Mouse (Mus musculus): ENCODE data around the gene 9230112D13Rik. TPM values are rescaled to one million over a fixed set of nuclear protein-coding genes. Genes with fewer than 3 reads are reported as not detected.

The 9230112D13Rik gene
- polyA plus RNA-seq, 1 experiment from 2014 or later: not detected

DNA sequence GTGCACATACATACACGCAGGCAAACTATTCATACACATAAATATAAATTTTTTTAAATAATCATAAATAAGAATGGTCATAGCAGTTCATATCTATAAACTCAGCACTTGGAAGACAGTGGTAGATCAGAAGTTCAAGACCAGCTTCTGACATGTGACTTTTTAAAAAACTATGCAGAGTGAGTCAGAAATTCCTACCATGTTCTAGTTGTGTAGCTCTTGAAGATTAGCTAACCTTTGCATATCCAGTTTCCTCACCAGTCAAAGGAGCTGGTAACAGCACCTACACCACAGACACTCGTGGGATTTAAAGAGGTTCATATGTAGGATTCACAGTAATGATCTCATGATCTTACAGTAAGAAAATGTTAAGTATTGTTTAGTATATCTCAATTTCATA is 29.9 kb downstream of the 9230112D13Rik start:
- peaks cover 27% of the 10 kb centered on the region; the same call in 1 of the 2 replicates for H3K4me1 ChIP-seq (replicated peaks)
- no peak overlapping the region for H3K27ac ChIP-seq
- no peak overlapping the region for H3K4me2 ChIP-seq (replicated peaks)
- H3K36me3 ChIP-seq: no peaks in the 10 kb centered on the region
- no peak for ATAC-seq
- WGBS: 92% methylated on average over 2 of the region's 2 CpGs
- H3K4me3 ChIP-seq (replicated peaks): no peak overlapping the region
- H3K9me3 ChIP-seq: no peaks in the 10 kb centered on the region
- H3K27me3 ChIP-seq: no peaks in the 10 kb centered on the region
- H3K9ac ChIP-seq (replicated peaks): no peak overlapping the region

GRCm38 (mm10) chr14:34490965-34491364 is 31.6 kb downstream of the 9230112D13Rik start:
- peaks cover 16% of the 10 kb centered on the region; the same call in 1 of the 2 replicates for H3K4me1 ChIP-seq (replicated peaks)
- H3K9me3 ChIP-seq: no peaks in the 10 kb centered on the region
- no peaks in the 10 kb centered on the region for H3K36me3 ChIP-seq
- WGBS: 78% methylated on average over 1 of the region's 1 CpGs
- no peak for ATAC-seq
- no peaks in the 10 kb centered on the region for H3K27me3 ChIP-seq
- no peak overlapping the region for H3K4me3 ChIP-seq (replicated peaks)
- H3K9ac ChIP-seq (replicated peaks): no peak overlapping the region
- no peak overlapping the region for H3K4me2 ChIP-seq (replicated peaks)
- no peak overlapping the region for H3K27ac ChIP-seq

DNA sequence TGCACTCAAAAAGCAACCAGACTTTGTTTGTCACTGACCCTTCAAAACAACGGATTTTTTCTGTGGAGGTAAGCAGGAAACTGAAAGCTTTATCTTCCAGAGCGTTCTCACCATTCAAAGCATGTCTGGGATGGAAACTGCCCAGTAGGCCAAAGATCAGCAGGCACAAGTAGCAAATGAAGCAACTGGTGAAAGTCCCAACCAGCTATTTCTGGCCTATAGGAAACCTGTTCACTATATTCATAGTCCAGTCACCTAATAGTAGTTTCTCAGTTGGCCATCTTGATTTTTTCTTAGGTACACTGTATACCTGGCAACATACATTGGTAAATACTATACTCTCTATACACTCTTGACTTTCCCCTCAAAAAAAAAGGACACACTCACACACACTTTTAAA is 32.7 kb downstream of the 9230112D13Rik start:
- WGBS: 83% methylated on average over 2 of the region's 2 CpGs
- ATAC-seq: no peak

GRCm38 (mm10) chr14:34486169-34486568 is 36.4 kb downstream of the 9230112D13Rik start:
- no peaks in the 10 kb centered on the region for H3K36me3 ChIP-seq
- H3K4me1 ChIP-seq (replicated peaks): peaks cover 28% of the 10 kb centered on the region
- no peaks in the 10 kb centered on the region for H3K27me3 ChIP-seq
- no peaks in the 10 kb centered on the region for H3K9me3 ChIP-seq
- H3K9ac ChIP-seq (replicated peaks): no peak overlapping the region
- H3K4me3 ChIP-seq (replicated peaks): no peak overlapping the region
- no peak overlapping the region for H3K4me2 ChIP-seq (replicated peaks)
- no peak for ATAC-seq
- 49% methylated on average over 8 of the region's 8 CpGs for WGBS
- H3K27ac ChIP-seq: no peak overlapping the region

More for the DNA sequence above, 32.7 kb downstream of the 9230112D13Rik start:
- Histone ChIP-seq H3K27ac (no peak overlapping the region), H3K4me3 (replicated peaks) (no peak overlapping the region), H3K4me1 (replicated peaks) (peaks cover 15% of the 10 kb centered on the region; the same call in 1 of the 2 replicates), H3K9me3 (no peaks in the 10 kb centered on the region), H3K4me2 (replicated peaks) (no peak overlapping the region), H3K9ac (replicated peaks) (no peak overlapping the region), H3K27me3 (no peaks in the 10 kb centered on the region), H3K36me3 (no peaks in the 10 kb centered on the region)

- no peaks in the 10 kb centered on the region for H3K36me3 ChIP-seq
- peak; percentile 77 for ATAC-seq
- no peak overlapping the region for H3K4me3 ChIP-seq (replicated peaks)
- H3K4me1 ChIP-seq (replicated peaks): peaks cover 17% of the 10 kb centered on the region
- no peaks in the 10 kb centered on the region for H3K27me3 ChIP-seq
- no peak overlapping the region for H3K4me2 ChIP-seq (replicated peaks)
- H3K9me3 ChIP-seq: no peaks in the 10 kb centered on the region
- peak overlapping the region; percentile 56 for H3K27ac ChIP-seq
- no peak overlapping the region for H3K9ac ChIP-seq (replicated peaks)
- WGBS: 47% methylated on average over 6 of the region's 6 CpGs
Measured at GRCm38 (mm10) chr14:34483469-34484341, 38.9 kb downstream of the 9230112D13Rik start.

GRCm38 (mm10) chr14:34471591-34471990 is 51.0 kb downstream of the 9230112D13Rik start:
- Histone ChIP-seq H3K27me3 (no peaks in the 10 kb centered on the region), H3K4me1 (replicated peaks) (0 out of 2 replicates have a peak, but pooled peaks cover 3% of the 10 kb centered on the region), H3K9ac (replicated peaks) (no peak overlapping the region), H3K4me2 (replicated peaks) (no peak overlapping the region), H3K36me3 (no peaks in the 10 kb centered on the region), H3K4me3 (replicated peaks) (no peak overlapping the region), H3K9me3 (no peaks in the 10 kb centered on the region), H3K27ac (no peak overlapping the region)
- no peak for ATAC-seq

- Histone ChIP-seq H3K27me3 (no peaks in the 10 kb centered on the region), H3K27ac (no peak overlapping the region), H3K36me3 (no peaks in the 10 kb centered on the region), H3K4me1 (replicated peaks) (0 out of 2 replicates have a peak, but pooled peaks cover under 1% of the 10 kb centered on the region), H3K4me2 (replicated peaks) (no peak overlapping the region), H3K4me3 (replicated peaks) (no peak overlapping the region), H3K9ac (replicated peaks) (no peak overlapping the region), H3K9me3 (no peaks in the 10 kb centered on the region)
- WGBS: 68% methylated on average over 3 of the region's 3 CpGs
- no peak for ATAC-seq
Measured at GRCm38 (mm10) chr14:34466291-34466690, 56.3 kb downstream of the 9230112D13Rik start.

Other genes with a start within 250 kb of the 9230112D13Rik start
- 6.4 and 7.2 TPM in 2 replicates for gene Shld2, start 212.3 kb downstream of the 9230112D13Rik start, polyA plus RNA-seq (2015; fragmentation: Nextera tagmentation; extraction: Ambion mirVana)
- gene Glud1, start 212.1 kb downstream of the 9230112D13Rik start, polyA plus RNA-seq (2015; fragmentation: Nextera tagmentation; extraction: Ambion mirVana): 79.2 and 91.7 TPM in 2 replicates
- gene Fam25c, start 167.4 kb downstream of the 9230112D13Rik start, polyA plus RNA-seq (2015; fragmentation: Nextera tagmentation; extraction: Ambion mirVana): not detected in 2 replicates
- gene Sncg, start 148.0 kb downstream of the 9230112D13Rik start, polyA plus RNA-seq (2015; fragmentation: Nextera tagmentation; extraction: Ambion mirVana): 57.7 and 61.2 TPM in 2 replicates
- gene Mmrn2, start 147.3 kb downstream of the 9230112D13Rik start, polyA plus RNA-seq (2015; fragmentation: Nextera tagmentation; extraction: Ambion mirVana): 4.9 and 5.5 TPM in 2 replicates
- 18.1 and 21.4 TPM in 2 replicates for gene Bmpr1a, start 19.5 kb downstream of the 9230112D13Rik start, polyA plus RNA-seq (2015; fragmentation: Nextera tagmentation; extraction: Ambion mirVana)
- gene Ldb3, start 65.9 kb upstream of the 9230112D13Rik start, polyA plus RNA-seq (2015; fragmentation: Nextera tagmentation; extraction: Ambion mirVana): 0.11 and 0.32 TPM in 2 replicates
- 0.16 TPM in 1 of 2 replicates, not detected in the other for gene Opn4, start 77.3 kb upstream of the 9230112D13Rik start, polyA plus RNA-seq (2015; fragmentation: Nextera tagmentation; extraction: Ambion mirVana)
- gene Wapl, start 151.1 kb upstream of the 9230112D13Rik start, polyA plus RNA-seq (2015; fragmentation: Nextera tagmentation; extraction: Ambion mirVana): 20.8 and 22.5 TPM in 2 replicates